Mouse (Mus musculus): ENCODE results near the gene Pkdrej.

Pkdrej gene

DNA sequence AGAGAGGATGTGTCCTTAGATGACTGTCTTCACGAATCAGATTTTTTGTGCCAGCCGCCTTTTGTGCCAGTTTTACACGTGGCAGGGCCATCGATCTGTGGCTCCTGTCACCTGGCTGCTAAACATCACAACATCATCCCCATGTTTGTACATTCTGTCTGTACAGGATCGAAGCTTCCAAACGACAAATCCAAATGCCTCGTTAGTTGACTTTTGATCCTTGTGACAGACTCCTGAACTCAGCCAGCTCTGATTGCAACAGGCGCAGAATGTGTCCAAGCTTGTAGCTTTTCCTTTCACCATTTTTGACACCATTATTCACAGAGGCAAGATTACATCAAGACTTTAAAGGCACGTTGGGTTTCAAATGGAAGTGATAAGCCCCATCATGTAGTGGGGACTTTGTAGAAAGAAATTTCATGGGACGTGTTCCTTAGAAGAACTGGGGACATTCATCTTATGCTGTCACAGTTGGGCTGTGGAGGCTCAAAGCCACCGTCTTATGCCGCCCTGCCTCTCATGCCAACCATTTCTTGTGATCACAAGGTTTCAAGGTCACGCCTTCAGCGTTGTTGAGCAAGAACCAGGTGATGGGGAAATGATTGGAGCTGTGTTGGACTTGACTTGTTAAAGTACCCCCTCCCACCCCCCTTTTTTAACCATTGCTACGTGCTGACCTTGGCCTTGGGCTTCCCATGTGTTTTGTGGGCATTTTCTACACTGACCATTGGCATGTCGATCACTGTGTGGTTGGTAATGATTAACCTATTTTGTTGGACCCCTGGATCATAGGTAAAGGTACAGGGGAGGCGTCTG, 50.0 kb downstream of the Pkdrej start:
- no peak for DNase-seq (ENCODE audit: low read depth in 2 of 2, low spot score in 2 of 2)

DNA sequence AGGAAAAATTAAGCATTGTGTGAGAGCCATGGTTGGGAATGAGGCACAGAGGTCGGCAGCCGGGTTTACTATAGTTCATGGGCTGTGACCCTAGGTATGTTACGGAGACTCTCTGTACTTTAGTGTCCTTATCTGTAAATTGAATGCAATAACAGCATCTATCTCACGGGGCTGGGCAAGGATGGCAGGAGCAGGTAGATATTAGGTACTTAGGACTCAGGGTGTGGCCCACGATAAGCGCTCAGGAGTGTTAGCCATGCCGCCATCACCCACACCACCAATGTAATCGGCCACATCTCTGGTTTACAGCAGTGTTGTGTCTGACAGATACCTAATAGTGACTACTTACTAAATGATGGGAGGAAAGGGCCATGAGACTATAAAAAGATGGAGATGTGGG, 52.5 kb downstream of the Pkdrej start:
- no peak for DNase-seq (ENCODE audit: low read depth in 2 of 2, low spot score in 2 of 2)

DNA sequence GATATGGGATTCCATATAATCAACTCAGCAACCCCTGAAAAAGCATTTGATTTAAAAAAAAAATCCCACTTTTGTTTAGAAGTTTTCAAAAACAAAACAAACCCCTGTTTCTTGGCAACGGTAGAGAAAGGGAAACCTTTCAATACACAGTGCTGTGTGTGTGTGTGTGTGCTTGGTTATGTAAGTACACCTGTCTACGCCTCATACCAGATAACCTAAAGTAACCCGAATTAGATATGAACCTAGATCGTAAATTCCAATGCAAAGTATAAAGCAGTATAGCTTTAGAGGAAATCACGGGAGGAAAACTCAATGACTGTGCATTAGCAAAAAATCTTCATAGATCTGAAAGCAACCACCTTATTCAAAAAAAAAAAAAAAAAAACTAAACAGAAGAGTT, 54.9 kb downstream of the Pkdrej start:
- DNase-seq (ENCODE audit: low read depth in 2 of 2, low spot score in 2 of 2) = no peak

DNA sequence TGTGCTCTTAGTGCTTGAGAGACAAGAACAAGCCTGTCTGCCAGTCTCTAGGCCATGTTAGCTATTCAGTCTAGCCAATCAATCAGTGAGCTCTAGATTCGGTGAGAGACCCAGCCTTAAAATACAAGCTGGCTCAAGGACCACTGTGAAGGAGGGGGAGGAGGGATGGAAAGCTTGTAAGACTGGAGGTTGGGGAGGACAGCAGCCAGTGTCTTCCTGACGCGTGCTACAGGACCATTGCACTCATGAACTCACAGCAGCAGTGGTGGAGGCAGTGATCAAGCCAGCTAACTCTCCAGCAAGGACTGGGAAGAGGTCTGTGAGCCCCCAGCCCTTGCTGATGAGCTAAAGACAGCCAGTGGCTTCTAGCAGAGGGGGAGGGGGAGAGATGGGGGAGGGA, 56.5 kb downstream of the Pkdrej start:
- no peak for DNase-seq (ENCODE audit: low read depth in 2 of 2, low spot score in 2 of 2)

Data from CD8-positive naive resting alpha-beta T cell, adult 2 months (primary cell).